Mouse (Mus musculus): Measurements from ENCODE around the gene Naa40. TPM values are rescaled to one million over a fixed set of nuclear protein-coding genes. Genes with fewer than 3 reads are reported as not detected.

Naa40 gene
- polyA plus RNA-seq, 1 experiment from 2014 or later: 77.8 TPM

GRCm38 (mm10) chr19:7276053-7276659 lies 35.2 kb upstream of the Naa40 start:
- ATAC-seq (ENCODE audit: low FRiP score, low TSS enrichment) (peak; percentile 43; the same call in 1 of the 2 replicates), DNase-seq (peak; percentile 63)
- Histone ChIP-seq H3K4me2 (ENCODE audit: low read length) (no peak overlapping the region), H3K36me3 (ENCODE audit: control insufficient read depth, insufficient read depth, low read length) (peaks cover 84% of the 10 kb centered on the region), H3K27ac (replicated peaks; ENCODE audit: low read depth, low read length) (peak overlapping the region; percentile 79), H3K9me3 (ENCODE audit: control insufficient read depth, low read length) (no peaks in the 10 kb centered on the region), H3K4me3 (replicated peaks; ENCODE audit: low read depth, low read length) (no peak overlapping the region), H3K9ac (replicated peaks; ENCODE audit: low read length) (peak overlapping the region; percentile 34; the same call in 1 of the 2 replicates), H3K4me1 (ENCODE audit: control insufficient read depth, insufficient read depth, low read length) (peaks cover 18% of the 10 kb centered on the region), H3K27me3 (ENCODE audit: control insufficient read depth, insufficient read depth, low read length) (no peaks in the 10 kb centered on the region)
- 20% methylated on average over 7 of the region's 7 CpGs for WGBS

- no peak overlapping the region for H3K4me2 ChIP-seq (ENCODE audit: low read length)
- whole genome bisulfite sequencing: 57% methylated on average over 7 of the region's 7 CpGs
- peaks cover 25% of the 10 kb centered on the region for H3K4me1 ChIP-seq (ENCODE audit: control insufficient read depth, insufficient read depth, low read length)
Observed at GRCm38 (mm10) chr19:7275131-7275789, 34.3 kb upstream of the Naa40 start.

GRCm38 (mm10) chr19:7274326-7274990 lies 33.5 kb upstream of the Naa40 start:
- no peak overlapping the region for H3K4me3 ChIP-seq (replicated peaks; ENCODE audit: low read depth, low read length)
- WGBS: 78% methylated on average over 13 of the region's 13 CpGs
- H3K27me3 ChIP-seq (ENCODE audit: control insufficient read depth, insufficient read depth, low read length): no peaks in the 10 kb centered on the region
- H3K36me3 ChIP-seq (ENCODE audit: control insufficient read depth, insufficient read depth, low read length): peaks cover 82% of the 10 kb centered on the region
- H3K4me2 ChIP-seq (ENCODE audit: low read length): no peak overlapping the region
- ATAC-seq (ENCODE audit: low FRiP score, low TSS enrichment) (no peak; the same call in 1 of the 2 replicates), DNase-seq (peak; percentile 54)
- H3K4me1 ChIP-seq (ENCODE audit: control insufficient read depth, insufficient read depth, low read length): peaks cover 31% of the 10 kb centered on the region
- 0 out of 2 replicates have a peak overlapping the region, but pooled peaks have one; percentile 20 for H3K9ac ChIP-seq (replicated peaks; ENCODE audit: low read length)
- no peaks in the 10 kb centered on the region for H3K9me3 ChIP-seq (ENCODE audit: control insufficient read depth, low read length)
- peak overlapping the region; percentile 74 for H3K27ac ChIP-seq (replicated peaks; ENCODE audit: low read depth, low read length)

More at GRCm38 (mm10) chr19:7275131-7275789, 34.3 kb upstream of the Naa40 start:
- H3K4me3 ChIP-seq (replicated peaks; ENCODE audit: low read depth, low read length): no peak overlapping the region
- H3K27me3 ChIP-seq (ENCODE audit: control insufficient read depth, insufficient read depth, low read length): no peaks in the 10 kb centered on the region
- DNase-seq: no peak
- 0 out of 2 replicates have a peak overlapping the region, but pooled peaks have one; percentile 20 for H3K9ac ChIP-seq (replicated peaks; ENCODE audit: low read length)
- no peaks in the 10 kb centered on the region for H3K9me3 ChIP-seq (ENCODE audit: control insufficient read depth, low read length)
- ATAC-seq (ENCODE audit: low FRiP score, low TSS enrichment): no peak
- peaks cover 84% of the 10 kb centered on the region for H3K36me3 ChIP-seq (ENCODE audit: control insufficient read depth, insufficient read depth, low read length)
- peak overlapping the region; percentile 79 for H3K27ac ChIP-seq (replicated peaks; ENCODE audit: low read depth, low read length)

GRCm38 (mm10) chr19:7273486-7273885 lies 32.5 kb upstream of the Naa40 start:
- peaks cover 33% of the 10 kb centered on the region for H3K4me1 ChIP-seq (ENCODE audit: control insufficient read depth, insufficient read depth, low read length)
- no peak overlapping the region for H3K4me3 ChIP-seq (replicated peaks; ENCODE audit: low read depth, low read length)
- no peak for ATAC-seq (ENCODE audit: low FRiP score, low TSS enrichment)
- no peak overlapping the region for H3K27ac ChIP-seq (replicated peaks; ENCODE audit: low read depth, low read length)
- no peaks in the 10 kb centered on the region for H3K27me3 ChIP-seq (ENCODE audit: control insufficient read depth, insufficient read depth, low read length)
- no peak for DNase-seq
- H3K9ac ChIP-seq (replicated peaks; ENCODE audit: low read length): no peak overlapping the region
- H3K36me3 ChIP-seq (ENCODE audit: control insufficient read depth, insufficient read depth, low read length): peaks cover 78% of the 10 kb centered on the region
- 91% methylated on average over 4 of the region's 4 CpGs for WGBS
- no peaks in the 10 kb centered on the region for H3K9me3 ChIP-seq (ENCODE audit: control insufficient read depth, low read length)
- H3K4me2 ChIP-seq (ENCODE audit: low read length): no peak overlapping the region

- peak overlapping the region; percentile 98 for H3K27ac ChIP-seq (replicated peaks; ENCODE audit: low read depth, low read length)
- peak overlapping the region; percentile 91 for H3K4me3 ChIP-seq (replicated peaks; ENCODE audit: low read depth, low read length)
- peak overlapping the region; percentile 95 for H3K9ac ChIP-seq (replicated peaks; ENCODE audit: low read length)
- peaks cover 43% of the 10 kb centered on the region for H3K36me3 ChIP-seq (ENCODE audit: control insufficient read depth, insufficient read depth, low read length)
- peaks cover 55% of the 10 kb centered on the region for H3K4me1 ChIP-seq (ENCODE audit: control insufficient read depth, insufficient read depth, low read length)
- DNase-seq: peak; percentile 59
- no peaks in the 10 kb centered on the region for H3K27me3 ChIP-seq (ENCODE audit: control insufficient read depth, insufficient read depth, low read length)
- WGBS: 7% methylated on average over 11 of the region's 11 CpGs
- no peaks in the 10 kb centered on the region for H3K9me3 ChIP-seq (ENCODE audit: control insufficient read depth, low read length)
- no peak for ATAC-seq (ENCODE audit: low FRiP score, low TSS enrichment)
- peak overlapping the region; percentile 93 for H3K4me2 ChIP-seq (ENCODE audit: low read length)
Observed at GRCm38 (mm10) chr19:7269290-7270044, 28.5 kb upstream of the Naa40 start.

GRCm38 (mm10) chr19:7268722-7269090 lies 27.7 kb upstream of the Naa40 start:
- no peaks in the 10 kb centered on the region for H3K27me3 ChIP-seq (ENCODE audit: control insufficient read depth, insufficient read depth, low read length)
- ATAC-seq (ENCODE audit: low FRiP score, low TSS enrichment) (peak; percentile 19; the same call in 1 of the 2 replicates), DNase-seq (peak; percentile 86)
- H3K4me2 ChIP-seq (ENCODE audit: low read length): peak overlapping the region; percentile 93
- H3K4me1 ChIP-seq (ENCODE audit: control insufficient read depth, insufficient read depth, low read length): peaks cover 58% of the 10 kb centered on the region
- H3K4me3 ChIP-seq (replicated peaks; ENCODE audit: low read depth, low read length): peak overlapping the region; percentile 91
- under 1% methylated on average over 30 of the region's 30 CpGs for WGBS
- H3K9ac ChIP-seq (replicated peaks; ENCODE audit: low read length): peak overlapping the region; percentile 95
- peak overlapping the region; percentile 98 for H3K27ac ChIP-seq (replicated peaks; ENCODE audit: low read depth, low read length)
- peaks cover 36% of the 10 kb centered on the region for H3K36me3 ChIP-seq (ENCODE audit: control insufficient read depth, insufficient read depth, low read length)
- H3K9me3 ChIP-seq (ENCODE audit: control insufficient read depth, low read length): no peaks in the 10 kb centered on the region

- WGBS: under 1% methylated on average over 72 of the region's 97 CpGs
- Histone ChIP-seq H3K36me3 (ENCODE audit: control insufficient read depth, insufficient read depth, low read length) (peaks cover 29% of the 10 kb centered on the region), H3K4me1 (ENCODE audit: control insufficient read depth, insufficient read depth, low read length) (peaks cover 58% of the 10 kb centered on the region), H3K9me3 (ENCODE audit: control insufficient read depth, low read length) (no peaks in the 10 kb centered on the region), H3K27ac (replicated peaks; ENCODE audit: low read depth, low read length) (peak overlapping the region; percentile 98), H3K4me3 (replicated peaks; ENCODE audit: low read depth, low read length) (peak overlapping the region; percentile 91), H3K4me2 (ENCODE audit: low read length) (peak overlapping the region; percentile 93), H3K27me3 (ENCODE audit: control insufficient read depth, insufficient read depth, low read length) (no peaks in the 10 kb centered on the region), H3K9ac (replicated peaks; ENCODE audit: low read length) (peak overlapping the region; percentile 95)
- ATAC-seq (ENCODE audit: low FRiP score, low TSS enrichment) (peak; percentile 70), DNase-seq (peak; percentile 95)
Observed at GRCm38 (mm10) chr19:7267781-7268721, 27.1 kb upstream of the Naa40 start.
